Mouse (Mus musculus) T-helper 2 cell (primary cell): ENCODE data around the gene Rab42.
"Not testable (repeated sequence)": the region's sequence is repeated elsewhere in the genome, so short reads cannot be mapped to it uniquely, and the experiment has no call there.

Experiments
- in situ Hi-C: fragments of 300-600 bp; cut with MboI, MseI; formaldehyde crosslinking; loops from one replicate; pipeline ENCODE4 v1.15.1; 2025; ENCODE audit warnings: high pct_unique_total_duplicates

Rab42 gene

GRCm38 (mm10) chr4:132311801-132312200 lies 8.6 kb upstream of the Rab42 start:
- in situ Hi-C loops, result loop anchor here (5.0 kb wide), 1 partner anchor 40 kb away; the partner anchor contains the start of gene Taf12

- in situ Hi-C loops, result loop anchor here (5.0 kb wide), 1 partner anchor 39 kb away; the partner anchor contains the start of gene Taf12
Measured at GRCm38 (mm10) chr4:132311209-132311608, 8.0 kb upstream of the Rab42 start.

DNA sequence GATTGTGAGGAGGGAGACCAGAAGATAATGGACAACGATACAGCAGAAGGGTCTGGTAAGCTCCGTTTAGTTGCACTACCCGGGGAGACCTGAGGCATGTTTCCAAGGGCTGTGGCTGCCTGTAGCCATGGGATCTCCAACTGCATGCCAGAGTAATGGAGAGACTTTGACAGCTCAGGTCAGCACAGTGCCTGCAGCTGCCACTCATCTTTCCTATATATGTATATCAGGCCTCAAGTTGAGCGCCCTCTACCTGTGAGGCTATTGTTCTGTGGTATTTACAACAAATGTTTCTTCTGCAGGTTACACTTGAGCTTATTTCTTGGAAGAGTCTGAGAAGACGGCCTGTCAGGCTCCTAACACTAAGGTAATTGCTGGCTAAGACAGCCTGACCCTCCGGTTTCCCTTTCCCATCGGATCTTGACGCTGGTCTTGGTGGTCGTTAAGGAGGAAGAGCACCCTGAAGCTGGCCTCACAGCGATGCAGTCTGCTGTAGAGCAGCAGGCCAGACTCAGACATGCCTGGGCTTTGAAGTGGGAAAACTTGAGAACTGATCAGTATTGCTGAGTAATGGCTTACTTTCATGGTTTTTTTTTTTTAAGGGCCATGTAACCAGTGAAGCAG lies 6.8 kb upstream of the Rab42 start:
- in situ Hi-C loops, result loop anchor here (5.0 kb wide), 1 partner anchor 38 kb away; the partner anchor contains the start of gene Taf12

GRCm38 (mm10) chr4:132309140-132309848 lies 6.1 kb upstream of the Rab42 start:
- in situ Hi-C loops, result no loop called here

- in situ Hi-C loops, result no loop called here
Measured at GRCm38 (mm10) chr4:132308437-132309139, 5.4 kb upstream of the Rab42 start.

- in situ Hi-C loops, result no loop called here
Measured at GRCm38 (mm10) chr4:132306004-132306403, 2.8 kb upstream of the Rab42 start.

DNA sequence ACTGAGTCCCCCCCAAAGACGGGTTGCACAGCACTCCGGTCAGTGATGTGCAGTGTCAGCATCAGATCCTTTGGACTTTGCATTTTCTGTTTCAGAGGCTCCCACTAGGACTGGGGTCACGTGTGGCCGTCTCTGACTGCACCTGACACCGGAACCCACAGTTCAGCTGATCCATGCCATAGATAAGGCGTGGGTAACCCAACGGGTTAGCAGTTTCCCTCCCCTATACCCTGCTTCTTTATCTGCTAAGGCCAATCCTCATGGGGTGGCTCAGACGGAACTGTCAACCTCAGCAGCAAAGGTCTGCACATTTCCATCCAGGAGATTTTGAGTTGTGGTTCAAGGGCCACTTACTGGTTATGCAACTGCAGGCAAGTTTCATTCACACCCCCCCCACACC lies 2.1 kb upstream of the Rab42 start:
- in situ Hi-C loops, result no loop called here

DNA sequence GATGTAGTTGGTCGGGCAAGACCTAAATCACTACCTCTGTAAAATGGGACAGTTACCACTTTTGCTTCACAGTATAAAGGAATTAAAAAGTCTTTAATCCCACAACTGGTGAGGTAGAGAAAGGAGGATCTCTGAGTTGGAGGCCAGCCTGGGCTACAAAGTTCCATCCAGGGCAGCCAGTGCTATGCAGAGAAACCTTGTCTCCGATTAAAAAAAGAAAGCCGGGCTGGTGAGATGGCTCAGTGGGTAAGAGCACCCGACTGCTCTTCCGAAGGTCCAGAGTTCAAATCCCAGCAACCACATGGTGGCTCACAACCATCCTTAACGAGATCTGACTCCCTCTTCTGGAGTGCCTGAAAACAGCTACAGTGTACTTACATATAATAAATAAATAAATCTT lies 299 bp upstream of the Rab42 start:
- in situ Hi-C loops, result not testable (repeated sequence)

DNA sequence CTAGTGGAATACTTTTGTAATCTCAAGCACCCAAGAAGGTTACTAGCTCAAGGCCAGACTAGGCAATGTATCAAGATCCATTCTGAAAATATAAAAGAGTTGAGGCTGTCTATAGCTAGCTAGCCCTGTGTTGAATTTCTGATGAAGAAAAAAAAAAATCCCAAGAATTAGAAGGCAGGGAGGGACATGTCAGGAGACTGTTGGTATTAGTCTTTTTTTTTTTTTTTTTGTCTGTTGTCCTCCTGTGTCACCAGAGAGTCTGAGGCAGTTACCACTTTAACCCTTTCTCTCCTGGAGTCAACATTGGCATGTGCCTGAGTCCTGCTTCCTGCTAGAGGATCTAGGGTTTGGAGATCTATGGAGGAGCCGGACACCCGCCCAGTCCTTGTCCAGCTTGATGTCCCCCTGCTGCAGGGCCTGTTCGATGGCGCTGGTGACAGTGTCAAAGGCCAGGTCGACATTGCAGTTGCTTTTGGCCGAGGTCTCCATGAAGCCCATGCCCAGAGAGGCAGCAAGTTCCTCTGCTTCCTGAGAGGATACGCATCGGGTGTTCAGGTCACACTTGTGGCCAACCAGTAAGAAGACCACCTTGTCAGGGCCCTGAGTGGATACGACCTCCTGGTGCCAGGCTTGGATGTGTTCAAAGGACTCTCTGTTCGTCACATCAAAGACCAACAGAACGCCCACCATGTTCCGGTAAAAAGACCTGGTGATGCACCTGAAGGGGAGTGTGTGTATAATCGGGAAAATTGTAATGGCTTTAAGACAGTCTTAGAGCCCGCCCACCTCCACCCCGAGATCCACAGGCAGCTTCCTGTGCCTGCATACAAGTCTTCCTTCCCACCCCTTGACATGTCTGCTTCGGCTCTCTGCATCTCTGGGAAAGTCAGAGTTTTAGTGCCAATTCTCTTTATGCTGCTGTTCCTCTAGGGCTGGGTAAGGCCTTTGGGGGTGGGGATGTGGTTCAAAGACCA lies 933 bp downstream of the Rab42 start:
- in situ Hi-C loops, result no loop called here

- in situ Hi-C loops, result no loop called here
Measured at GRCm38 (mm10) chr4:132301486-132301885, 1.7 kb downstream of the Rab42 start.

DNA sequence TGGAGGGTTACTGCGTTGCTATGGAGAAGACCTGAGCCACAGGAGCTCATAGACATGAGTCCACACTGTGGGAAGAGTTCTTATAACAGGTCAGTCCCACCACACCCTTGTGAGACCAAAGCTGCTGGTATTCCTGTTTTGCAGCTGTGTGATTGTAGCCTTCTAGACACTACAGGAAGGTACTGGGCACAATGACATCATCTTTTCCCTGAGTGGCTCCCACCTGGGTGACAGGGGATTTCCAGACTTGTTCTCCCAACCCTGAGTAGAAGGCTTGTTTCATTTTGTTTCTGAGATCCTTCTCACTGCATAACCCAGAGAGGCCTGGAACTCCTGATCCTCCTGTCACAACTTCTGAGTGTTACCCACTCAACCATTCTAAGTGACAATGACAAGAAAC lies 3.3 kb downstream of the Rab42 start:
- in situ Hi-C loops, result no loop called here

DNA sequence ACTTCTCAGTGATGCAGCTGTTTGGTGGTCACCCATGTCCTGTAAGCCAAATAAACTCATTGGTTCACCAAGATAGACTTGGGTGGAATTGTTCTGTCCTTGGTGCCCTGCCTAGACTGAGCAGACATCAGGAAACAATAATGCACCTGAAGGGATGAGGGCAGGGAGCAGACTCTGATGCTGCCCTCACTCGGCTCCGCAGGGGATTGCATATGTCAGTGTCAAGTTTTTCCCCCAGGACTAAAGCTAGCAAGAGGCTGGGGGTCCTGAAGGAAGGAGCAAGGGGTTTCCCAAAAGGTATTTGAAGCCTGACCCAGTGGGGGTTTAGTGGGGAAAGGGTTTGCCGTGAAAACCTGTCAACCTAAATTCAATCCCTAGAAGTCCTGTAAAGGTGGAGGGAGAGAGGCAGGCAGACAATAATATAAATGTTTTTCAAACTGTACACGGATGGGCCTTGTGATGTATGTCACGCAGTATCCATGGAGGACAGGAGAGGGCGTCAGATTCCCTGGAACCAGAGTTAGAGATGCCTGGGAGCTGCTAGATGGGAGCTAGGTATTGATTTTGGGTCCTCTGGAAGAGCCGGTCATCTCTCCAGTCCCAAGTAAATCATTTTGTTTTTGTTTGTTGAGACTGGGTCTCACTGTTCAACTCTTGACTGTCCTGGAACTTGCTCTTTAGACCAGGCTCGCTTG lies 7.3 kb downstream of the Rab42 start:
- in situ Hi-C loops, result no loop called here

DNA sequence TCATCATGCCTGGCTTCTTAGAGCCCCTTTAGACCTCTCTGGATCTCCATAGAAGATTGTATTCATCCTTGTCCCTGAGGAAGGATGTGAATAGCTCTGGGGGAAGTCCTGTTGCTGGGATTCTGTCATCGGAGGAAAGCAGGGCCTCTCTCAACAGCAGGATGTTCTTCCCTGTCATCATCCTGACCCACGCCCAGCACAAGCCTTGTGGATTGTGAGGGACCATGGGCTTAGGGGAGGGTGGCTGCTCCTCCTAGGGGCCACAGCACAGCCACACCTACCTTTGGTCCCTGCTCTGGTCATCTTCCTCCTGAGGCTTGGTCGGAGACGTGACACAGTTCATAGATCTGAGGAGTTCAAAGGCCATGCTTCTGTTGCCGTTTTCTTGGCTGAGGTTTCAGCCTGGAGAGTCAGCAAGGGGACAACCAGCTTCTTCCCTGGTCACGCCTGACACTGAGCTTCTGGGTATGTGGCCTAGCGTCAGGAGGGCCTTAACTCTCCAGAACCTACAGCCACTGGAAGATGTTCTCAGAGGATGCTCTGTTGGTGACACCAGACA lies 9.4 kb downstream of the Rab42 start:
- in situ Hi-C loops, result no loop called here

- in situ Hi-C loops, result no loop called here
Measured at GRCm38 (mm10) chr4:132292988-132293387, 10.2 kb downstream of the Rab42 start.

DNA sequence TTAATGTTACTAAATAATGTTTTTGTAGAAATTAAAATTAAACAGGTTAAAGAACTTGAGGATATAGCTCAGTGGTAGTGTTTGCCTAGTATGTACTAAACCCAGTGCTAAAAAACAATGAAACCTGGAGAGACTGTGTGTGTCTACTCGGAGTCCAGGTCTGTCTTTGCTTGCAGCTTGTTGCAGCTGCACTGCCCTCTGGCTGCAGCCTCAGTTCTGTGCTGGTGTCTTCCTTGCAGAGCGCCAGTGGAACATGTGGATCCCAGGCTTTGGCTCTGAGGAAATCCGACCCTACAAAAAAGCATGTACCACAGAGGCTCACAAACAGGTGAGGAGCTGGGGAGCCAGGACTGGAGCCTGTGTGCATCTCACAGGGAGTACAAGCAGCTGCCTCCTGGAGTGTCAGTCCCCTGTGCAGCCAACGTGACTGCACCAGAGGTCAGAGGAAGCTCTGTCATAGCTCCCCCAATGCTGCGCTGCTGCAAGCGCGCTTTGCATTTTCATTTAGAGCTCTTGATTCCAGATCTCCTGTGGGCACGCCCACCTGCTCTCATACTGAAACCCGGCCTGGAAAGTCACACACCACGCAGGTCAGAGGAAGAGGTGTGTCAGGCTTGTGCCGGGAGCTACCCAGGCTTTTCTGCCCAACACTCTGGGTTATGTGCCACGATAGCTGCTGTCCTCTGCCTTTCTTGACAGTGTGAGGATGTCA lies 11.4 kb downstream of the Rab42 start:
- in situ Hi-C loops, result no loop called here

GRCm38 (mm10) chr4:132291056-132291455 lies 12.1 kb downstream of the Rab42 start:
- in situ Hi-C loops, result no loop called here

DNA sequence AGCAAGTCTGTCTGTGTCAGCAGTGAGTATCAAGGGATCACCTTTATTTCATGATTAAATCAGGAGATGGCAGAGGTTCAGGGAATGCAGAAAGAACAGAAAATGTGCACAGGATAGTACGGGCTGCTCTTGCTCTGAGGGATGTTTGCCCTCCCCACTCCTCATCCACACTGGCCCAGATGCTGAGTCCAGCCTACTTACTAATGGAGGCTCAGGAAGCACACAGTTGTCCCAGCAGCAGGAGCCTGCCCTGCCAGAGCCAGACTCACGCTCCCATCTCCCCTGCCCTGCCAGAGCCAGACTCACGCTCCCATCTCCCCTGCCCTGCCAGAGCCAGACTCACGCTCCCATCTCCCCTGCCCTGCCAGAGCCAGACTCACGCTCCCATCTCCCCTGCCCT lies 14.3 kb downstream of the Rab42 start:
- in situ Hi-C loops, result not testable (repeated sequence)

DNA sequence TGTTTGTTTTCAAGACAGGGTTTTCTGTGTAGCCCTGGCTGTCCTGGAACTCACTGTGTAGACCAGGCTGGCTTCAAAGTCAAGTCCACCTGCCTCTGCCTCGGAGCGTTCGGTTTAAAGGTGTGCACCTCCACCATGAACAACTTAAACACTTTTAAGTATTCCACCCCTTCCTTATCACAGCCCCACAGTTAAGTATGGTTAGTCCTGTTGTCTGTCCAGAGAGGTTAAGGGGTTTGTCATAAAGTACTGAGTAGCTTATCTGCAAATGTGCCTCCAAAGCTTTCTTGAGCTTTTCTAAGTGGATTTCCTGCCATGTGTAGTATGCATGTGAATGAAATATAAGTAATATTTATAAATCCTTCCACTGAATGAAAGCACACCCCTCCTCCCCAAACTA lies 27.2 kb downstream of the Rab42 start:
- in situ Hi-C loops, result no loop called here

DNA sequence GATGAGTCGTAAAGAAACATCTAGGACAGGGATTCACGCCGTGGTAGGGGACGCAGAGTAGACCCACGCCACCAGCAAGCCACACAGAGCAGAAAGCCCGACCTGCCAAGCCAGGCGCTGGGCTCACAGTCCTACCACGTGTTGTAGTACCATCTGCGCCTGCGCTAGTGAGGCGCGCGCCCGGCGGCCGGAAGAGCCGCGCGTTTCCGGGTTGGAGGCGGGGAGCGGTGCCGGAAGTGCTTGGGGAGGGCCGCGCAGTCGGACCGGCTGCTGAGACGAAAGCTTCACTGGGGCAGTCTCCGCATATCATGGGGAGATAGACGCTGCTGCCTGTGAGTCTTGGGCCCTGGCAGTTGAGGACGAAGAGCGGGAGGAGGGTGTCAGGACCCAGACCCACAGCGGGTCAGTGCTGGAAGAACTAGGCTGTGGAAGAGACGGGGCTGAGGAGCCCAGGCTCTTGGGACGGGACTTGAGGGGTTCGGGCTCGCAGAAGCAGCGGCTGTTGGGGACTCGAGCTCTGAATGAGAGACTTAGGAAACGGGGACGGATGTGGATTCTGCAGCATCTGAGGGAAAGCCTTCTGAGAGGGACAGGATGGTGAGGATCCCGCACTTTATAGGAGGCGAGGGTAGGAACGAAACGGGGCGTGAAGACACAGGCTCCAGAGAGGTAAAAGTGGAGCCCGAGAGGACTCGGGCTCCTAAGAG lies 28.9 kb downstream of the Rab42 start, which contains the start of gene Taf12:
Gene Taf12, plus strand, starts transcription at position 220 of the 707 bp plus-strand sequence.
- in situ Hi-C loops, result loop anchor here (5.0 kb wide), 1 partner anchor 38 kb away; no protein-coding TSS in a partner anchor
